Mouse (Mus musculus) cerebellum, adult (tissue): ENCODE data around the gene Olfr66.

Source experiments
- ATAC-seq: cut with Nextera tagmentation; 2 replicates; pipeline ENCODE4 v1.9.2; 2017; ENCODE audit warnings: mild to moderate bottlenecking, moderate library complexity, mixed read lengths; ENCODE audit not compliant: insufficient number of reproducible peaks, low FRiP score, low TSS enrichment

Gene Olfr66

DNA sequence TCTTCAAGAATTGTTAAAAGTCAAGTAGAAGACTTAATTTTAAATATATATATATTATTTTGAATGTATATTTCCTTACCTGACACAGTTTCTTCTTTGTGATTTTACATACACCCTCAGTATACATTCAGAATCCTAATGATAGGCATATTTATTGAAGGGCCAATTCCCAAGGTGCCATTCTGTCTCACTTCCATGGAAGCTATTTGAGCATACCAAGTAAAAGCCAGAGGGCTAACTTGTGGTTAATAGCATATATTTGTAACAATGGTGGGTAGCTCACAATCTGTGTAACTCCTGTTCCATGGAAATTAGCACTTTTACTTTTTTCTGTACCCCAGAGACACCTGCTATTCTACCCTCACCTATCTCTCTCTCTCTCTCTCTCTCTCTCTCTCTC lies at the start of gene Olfr66:
TSS of gene Olfr66 (minus strand) at position 101 of the 400 bp plus-strand sequence.
- no peak for ATAC-seq

DNA sequence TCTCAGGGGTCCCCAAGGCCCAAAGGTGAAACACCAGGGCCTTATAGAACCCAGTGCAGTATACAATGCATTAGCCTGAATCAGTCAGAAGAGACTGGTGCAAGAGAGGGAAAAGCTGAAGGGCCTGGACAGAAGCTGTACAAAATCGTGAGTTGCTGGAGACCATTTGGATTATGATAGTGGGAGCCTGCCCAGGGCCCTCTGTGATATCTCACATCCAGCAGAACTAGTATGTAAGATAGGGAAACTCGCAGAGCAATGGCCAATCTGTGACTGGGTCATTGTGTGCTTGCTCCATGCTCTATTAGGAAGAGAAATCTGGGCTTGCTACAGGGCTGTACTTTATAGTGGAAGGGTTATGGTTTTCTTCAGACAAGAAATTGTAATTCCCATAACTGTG lies 48.2 kb upstream of the Olfr66 start, which contains the start of gene Olfr632:
TSS of gene Olfr632 (plus strand) at position 84 of the 400 bp plus-strand sequence.
- ATAC-seq = no peak

DNA sequence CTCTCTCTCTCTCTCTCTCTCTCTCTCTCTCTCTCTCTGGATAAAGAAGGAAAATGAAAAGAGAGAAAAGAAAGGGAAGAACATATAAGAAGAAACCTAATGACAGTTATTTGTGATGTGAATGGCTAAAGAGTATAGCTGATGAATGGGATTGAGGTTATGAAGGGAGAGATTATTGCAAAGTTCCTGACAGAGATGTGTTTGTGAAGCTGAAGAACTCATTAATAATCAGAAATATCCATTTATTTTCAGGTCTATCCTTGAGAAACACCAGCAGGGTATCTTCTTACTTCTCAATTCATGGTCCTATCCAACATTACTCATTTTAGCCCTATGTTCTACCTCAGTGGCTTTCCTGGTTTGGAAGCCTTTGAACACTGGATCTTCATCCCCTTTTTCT lies 42.5 kb upstream of the Olfr66 start, which contains the start of gene Olfr631:
TSS of gene Olfr631 (plus strand) at position 301 of the 400 bp plus-strand sequence.
- no peak for ATAC-seq

DNA sequence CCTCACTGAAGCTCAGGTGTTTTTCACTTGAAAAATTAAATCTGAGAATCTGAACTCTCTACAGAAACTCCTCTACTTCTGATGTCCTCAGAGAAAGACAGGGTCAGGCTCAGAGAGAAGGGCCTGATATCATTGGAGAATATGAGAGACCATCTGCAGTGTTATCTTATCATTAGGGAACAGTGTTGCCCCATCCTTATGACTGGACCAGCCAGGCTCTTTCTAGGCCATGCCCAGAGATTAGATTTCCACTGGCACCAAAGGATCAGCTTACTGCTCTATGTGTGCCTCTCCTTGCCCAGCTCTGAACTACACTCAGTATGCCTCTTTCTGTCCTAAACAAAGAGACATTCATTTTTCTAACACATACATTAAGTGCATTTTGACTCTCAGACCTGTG lies 29.3 kb upstream of the Olfr66 start:
- ATAC-seq = no peak

DNA sequence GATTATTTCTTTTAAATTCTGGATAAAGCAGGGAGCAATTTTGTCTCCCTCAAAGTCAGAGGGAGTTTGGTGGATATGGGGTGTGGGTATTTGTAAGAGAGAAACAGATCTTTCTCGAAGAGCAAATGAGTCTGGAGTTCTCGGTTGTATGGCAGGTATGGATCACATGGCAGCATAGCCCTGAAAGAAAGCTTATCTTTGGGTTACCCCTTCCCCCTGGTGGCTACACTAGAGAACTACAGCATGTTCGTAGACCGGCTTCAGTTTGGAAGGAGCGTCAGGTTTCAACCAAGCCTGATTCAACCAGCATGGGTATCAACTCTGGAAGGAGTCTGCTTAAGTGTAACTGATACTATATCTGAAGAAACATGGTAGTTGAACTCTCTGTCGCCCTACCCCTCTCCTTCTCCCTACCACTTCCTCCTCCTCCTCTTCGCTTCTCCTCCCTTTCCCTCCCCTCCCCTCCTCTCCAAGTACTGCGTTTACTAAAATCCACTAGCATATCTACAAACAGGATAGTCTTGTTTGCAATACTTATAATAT lies 27.0 kb upstream of the Olfr66 start:
- ATAC-seq = no peak

DNA sequence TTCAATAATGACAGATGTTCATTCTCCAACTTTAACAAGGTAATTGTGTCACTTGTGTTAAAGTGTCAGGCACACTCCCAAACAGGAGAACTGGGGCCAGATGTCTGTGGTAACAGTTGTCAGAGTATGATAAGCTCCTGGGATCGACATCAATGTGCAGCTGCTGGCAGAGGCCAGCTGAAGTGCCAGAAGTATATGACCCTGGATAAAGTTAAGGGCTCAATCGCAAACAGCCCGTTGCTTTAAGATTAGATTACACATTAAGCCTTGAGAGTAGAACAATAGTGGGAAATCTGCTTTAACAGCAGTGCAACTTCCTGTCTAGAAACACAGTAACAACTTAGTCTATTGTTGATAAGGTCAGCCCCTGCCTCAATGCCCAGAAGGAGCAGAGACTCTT lies 24.0 kb upstream of the Olfr66 start:
- no peak for ATAC-seq

DNA sequence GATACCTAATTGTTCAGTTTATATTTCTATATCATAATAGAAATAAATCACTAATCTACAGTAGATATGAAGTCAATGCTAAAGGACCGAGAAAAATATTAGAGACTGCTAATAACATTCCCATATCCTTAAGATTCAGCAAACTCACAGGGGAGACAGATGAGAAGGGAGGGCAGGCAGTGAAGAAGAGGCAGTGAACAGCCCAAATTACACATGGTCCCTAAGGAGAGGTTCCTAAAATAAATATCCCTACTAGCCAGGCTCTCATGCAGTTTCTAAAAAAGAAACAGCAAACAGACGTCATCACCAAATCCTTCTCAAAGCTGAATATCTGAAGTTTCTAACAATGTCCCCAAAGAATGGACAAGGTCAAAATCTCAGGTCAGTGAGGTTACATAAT lies 17.1 kb upstream of the Olfr66 start, which contains the start of gene Olfr65:
TSS of gene Olfr65 (plus strand) at position 301 of the 400 bp plus-strand sequence.
- no peak for ATAC-seq

DNA sequence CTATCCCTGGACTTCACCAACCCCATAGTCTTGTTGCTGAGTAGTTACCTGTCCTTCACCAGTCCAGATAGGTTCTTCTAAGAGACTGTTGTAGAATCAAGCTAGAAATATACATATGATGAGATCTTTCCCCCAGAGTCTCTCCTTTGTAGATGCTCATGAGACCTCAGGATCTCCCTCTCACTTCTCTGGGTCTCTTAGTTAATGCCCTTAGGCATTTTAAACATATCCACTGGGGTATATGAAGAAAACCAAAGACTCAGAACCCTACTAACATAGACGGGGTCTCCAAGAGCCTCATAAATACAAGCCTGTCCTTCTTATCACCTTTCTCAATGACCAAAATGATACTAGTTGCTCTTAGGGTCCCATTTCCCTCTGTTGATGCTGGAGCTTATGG lies 8.3 kb upstream of the Olfr66 start, which contains the start of gene Olfr64:
TSS of gene Olfr64 (minus strand) at position 101 of the 400 bp plus-strand sequence.
- no peak for ATAC-seq

DNA sequence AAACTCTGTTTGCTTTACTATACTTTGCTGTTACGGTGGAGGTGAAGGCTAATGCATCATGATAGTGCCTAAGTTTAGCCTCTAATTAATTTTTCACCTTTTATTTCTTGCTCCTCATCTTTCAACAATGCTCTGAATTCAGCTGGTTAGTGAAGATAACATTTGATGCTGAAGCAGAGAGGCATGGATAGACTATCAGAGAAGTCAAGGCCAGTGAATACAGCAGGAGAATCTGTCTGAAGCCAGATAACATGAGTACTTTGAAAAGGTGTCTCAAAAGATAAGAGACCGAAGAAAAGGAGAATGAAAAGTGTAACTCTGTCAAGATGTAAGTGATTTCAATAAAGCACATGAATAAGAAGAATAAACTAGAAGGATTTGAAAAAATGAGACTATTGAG lies 9.0 kb downstream of the Olfr66 start:
- ATAC-seq = no peak

DNA sequence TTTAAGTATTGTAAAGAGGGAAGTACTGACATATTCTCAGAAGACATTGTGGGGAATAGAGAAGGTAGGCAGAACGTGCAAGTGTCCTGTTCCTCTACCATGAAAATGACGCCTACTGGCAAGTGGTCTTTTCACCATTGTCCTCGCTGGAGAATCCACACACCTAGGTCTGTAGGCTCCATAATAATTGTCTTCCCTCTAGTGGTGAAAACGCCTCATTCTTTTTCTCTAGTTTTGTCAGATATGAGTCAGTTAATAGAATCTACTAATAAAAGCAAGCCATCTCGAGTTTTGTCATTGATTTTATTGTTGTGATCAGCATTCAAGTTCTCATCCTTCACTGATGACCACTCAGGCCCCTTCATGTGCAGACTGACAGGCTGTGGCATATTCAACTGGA lies 11.6 kb downstream of the Olfr66 start:
- no peak for ATAC-seq

DNA sequence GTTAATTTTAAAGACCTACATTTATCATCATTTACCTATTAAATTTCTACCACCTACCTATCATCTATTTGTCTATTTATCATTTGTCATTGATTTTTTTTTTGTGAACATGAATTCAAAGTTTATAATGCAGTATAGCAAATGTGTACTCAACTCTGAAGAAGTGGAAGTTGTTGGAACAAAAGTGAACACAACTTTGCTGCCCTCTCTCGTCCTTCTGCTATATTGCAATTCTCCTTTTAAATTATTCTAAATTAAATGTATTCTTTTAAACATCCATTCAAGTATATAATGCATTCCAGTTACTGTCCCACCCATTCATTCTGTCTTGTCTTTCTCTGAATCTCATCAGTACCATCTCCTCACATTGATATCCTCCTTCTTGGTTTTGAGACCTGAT lies 13.0 kb downstream of the Olfr66 start:
- no peak for ATAC-seq

DNA sequence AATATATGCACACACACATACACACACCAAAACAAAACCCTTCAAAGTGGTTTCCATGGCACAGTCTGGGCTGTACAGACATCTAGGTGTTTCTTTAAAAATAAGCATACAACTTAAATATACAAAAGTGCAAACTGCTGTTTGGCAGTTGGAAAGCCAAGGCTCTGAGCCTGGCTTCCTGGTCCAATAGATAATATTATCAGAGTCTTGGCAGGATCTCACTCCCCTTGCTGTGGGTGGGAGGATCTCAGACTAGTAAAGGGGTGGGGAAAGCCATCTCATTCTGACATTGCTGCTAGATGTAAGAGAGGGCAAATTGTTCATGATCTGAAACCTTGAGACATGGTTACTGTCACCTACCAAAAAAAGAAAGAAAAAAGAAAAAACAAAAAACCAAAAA lies 15.4 kb downstream of the Olfr66 start:
- ATAC-seq = no peak

DNA sequence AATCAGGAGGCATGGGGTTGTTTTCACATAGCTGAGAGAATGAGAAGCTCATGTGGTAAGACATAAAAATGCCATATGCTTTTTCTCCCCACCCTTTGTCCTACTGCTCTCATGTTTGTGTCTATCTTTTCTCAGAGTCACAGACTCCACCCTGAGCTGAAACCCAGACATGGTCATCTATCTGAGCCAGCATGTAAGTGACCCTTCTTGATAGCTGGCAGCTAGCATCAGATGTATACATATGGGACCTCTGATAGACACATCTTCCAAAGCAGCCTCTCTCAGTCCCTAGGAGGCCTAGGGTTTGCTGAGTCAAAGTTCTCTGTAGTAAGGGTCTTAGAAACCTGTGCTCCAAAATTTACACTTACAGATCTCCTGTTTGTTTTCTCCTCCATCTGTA lies 20.3 kb downstream of the Olfr66 start:
- ATAC-seq = no peak

DNA sequence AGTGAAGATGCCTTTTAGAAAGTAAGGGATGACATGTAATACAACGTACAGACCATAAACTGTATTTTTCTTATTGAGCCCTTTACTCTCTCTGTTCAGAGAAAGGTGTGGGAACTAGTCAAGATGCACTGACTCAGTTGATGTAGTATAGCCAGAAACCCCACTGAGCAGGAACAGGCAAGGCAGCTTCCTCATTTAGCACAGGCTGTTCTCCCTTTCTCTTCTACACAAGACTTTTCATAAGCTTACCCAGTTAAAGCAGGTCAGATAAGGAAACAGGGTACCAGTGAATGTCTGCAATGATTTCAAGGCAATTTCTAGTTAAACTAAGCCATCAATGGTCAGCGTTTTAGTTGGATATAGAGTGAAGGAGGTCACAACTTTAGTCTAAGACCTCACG lies 24.5 kb downstream of the Olfr66 start:
- ATAC-seq = no peak

DNA sequence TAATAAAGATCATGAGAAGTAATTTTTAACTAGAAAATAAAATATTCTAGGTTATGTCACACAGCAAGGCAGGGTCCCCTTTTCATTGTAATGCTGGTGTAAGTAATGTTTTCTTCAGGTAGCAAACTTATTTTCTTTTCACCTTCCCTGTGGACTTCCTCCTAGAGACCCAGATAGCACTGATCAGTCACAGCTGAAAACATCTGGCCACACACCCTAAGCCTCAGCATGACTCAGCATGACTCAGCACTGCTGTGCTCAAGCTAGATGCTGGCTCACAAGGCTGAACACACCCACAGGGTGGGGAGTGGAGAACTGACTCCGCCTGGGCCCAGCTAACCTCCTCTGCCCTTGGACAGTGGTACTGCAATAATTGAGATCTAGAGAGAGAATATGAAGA lies 25.2 kb downstream of the Olfr66 start:
- ATAC-seq = no peak

DNA sequence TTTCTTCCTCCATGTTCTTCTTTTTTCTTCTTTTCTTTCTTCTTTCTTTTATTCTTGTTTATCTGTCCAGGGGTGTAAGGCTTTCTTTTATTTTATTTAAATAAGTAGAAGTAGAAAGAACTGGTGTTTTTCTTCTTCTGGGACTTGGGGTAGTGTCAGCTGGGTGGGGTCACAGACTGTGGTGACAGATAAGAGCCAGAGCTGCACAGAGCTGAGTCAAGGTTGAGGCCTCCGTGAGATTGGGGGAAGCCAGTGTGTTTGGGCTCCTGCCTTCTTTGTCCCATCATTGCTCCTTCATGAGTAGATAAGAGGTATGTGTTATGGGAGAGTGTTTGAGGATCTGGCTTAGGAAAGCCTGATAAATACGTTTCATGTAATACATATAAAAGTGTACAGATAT lies 27.0 kb downstream of the Olfr66 start:
- no peak for ATAC-seq

DNA sequence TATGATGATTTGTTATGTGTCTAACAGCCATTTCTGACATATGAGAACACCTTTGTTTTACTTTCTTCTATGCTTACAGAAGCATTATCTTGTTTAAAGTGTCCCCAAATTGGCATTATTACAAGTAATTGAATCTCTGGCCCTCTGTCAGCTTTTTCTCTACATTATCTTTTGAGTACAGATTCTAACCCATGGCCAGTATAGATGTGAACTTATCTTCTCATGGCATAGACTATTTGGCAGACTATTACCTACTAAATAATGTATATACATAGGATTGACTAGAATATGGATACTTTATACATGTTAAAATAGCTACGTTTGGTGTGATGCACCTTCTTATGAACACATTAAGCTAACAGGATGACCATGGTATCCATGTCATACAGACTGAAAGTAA lies 31.4 kb downstream of the Olfr66 start:
- no peak for ATAC-seq

DNA sequence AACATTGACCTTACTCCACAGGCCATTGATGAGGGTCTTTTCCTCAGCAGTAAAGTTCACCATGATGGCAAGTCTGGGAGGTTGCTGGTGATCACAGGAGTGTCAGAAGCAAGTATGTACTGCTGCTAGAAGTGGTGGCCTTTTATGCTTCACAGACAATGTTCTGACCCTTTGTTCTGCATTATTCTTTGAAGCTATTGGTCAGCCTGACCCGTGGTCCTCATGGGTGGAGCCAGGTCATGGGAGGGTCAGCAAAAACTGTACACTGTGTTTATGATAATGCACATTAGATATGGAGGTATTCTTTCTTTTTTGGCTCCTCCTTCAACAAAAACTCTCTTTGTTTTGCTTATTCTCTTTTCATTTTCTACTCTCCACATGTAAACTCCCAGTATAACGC lies 33.0 kb downstream of the Olfr66 start, which contains the start of gene Hbb-y:
TSS of gene Hbb-y (minus strand) at position 127 of the 400 bp plus-strand sequence.
- ATAC-seq = no peak

DNA sequence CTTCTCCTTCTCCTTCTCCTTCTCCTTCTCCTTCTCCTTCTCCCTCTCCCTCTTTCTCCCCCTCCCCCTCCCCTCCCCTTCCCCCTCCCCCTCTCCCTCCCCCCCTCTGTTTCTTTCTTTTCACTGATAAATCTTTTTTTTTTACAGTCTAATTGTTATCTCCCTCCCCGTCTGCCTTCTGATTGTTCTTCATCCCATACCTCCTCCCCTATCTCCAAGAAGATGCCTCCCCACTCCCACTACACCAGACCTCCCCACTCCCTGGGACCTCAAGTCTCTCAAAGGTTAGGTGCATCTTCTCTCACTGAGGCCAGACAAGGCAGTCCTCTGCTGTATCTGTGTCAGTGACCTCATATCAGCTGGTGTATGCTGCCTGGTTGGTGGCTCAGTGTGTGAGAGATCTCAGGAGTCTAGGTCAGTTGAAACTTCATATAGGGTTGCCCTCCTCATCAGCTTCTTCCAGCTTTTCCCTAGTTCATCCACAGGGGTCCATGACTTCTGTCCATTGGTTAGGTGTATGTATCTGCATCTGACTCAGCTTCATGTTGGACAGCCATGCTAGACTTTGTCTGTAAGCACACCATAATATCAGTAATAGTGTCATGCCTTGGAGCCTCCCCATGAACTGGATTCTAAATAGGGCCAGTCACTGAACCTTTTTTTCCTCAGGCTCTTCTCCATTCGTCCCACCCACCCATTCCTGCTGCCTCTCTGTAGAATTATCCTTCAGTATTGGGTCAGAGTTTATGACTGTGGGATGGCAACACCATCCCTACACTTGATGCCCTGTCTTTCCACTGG lies 41.3 kb downstream of the Olfr66 start:
- ATAC-seq = no peak

DNA sequence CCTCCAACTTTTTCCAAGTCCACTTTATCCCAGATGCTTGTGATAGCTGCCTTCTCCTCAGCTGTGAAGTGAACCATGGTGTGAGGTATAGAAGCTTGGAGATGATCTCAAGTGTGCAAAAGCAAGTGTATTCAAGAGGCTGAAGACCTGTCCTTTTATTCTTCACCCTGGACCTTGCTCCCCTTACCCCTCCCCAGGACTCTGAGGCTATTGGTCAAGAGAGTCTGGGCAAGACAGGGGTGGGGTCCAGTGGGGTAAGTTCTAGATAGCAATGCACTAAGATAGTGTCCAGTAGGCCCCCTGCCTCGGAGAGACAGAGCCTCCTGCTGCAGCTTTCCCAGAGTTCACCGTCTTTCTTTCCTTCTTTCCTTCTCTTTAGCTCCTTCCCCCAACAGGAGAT lies 43.0 kb downstream of the Olfr66 start, which contains the start of gene Hbb-bh1:
TSS of gene Hbb-bh1 (minus strand) at position 131 of the 400 bp plus-strand sequence.
- no peak for ATAC-seq

DNA sequence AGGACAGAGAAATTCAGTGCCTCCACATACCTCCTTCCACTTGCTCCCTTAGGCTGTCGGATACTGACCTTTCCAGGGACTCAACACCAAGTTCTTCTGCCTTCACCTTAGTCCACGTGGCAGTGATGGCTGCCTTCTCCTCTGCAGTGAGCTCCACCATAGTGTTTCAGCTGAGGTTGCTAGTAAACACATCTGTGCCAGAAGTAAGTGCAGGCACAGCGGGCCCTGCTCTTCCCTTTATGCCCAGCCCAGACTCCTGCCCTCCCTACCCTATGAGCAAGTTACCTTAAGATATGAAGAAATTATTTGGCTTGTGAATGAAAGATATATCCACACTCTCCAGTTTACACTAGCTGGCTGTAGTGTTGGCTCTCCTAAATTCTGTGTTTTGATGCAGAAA lies 45.8 kb downstream of the Olfr66 start, which contains the start of gene Hbb-bh2:
TSS of gene Hbb-bh2 (minus strand) at position 253 of the 400 bp plus-strand sequence.
- no peak for ATAC-seq
